Mouse (Mus musculus) MEL (cell line): ENCODE measurements around the gene Brip1.

Source experiments
- CTCF ChIP-seq, 3 experiments: IDR thresholded peaks in 2 of 3; conservative IDR thresholded peaks in 1 of 3; 2 replicates each; pipeline ENCODE4 v1.5.1; 2011 to 2012; ENCODE audit warnings: low read length in 3 of 3, low read depth in 2 of 3, mild to moderate bottlenecking in 2 of 3, improper control_type of control experiment in 1 of 3, inconsistent platforms in 1 of 3, mixed read lengths in 1 of 3, moderate library complexity in 1 of 3; ENCODE audit not compliant: control insufficient read depth in 1 of 3, insufficient read depth in 1 of 3, poor library complexity in 1 of 3, severe bottlenecking in 1 of 3
- ELF1 ChIP-seq: IDR thresholded peaks from 2 replicates; pipeline ENCODE4 v1.6.1; 2014; ENCODE audit warnings: low read depth, mild to moderate bottlenecking, inconsistent platforms, low read length, improper control_type of control experiment, moderate library complexity
- EP300 ChIP-seq, 2 experiments: IDR thresholded peaks; 2 replicates each; pipeline ENCODE4 v1.6.1; 2011; ENCODE audit warnings: improper control_type of control experiment in 2 of 2, low read length in 2 of 2, low read depth in 1 of 2, mild to moderate bottlenecking in 1 of 2
- GABPA ChIP-seq: IDR thresholded peaks from 2 replicates; pipeline ENCODE4 v1.6.1; 2012; ENCODE audit warnings: low read depth, mild to moderate bottlenecking, inconsistent platforms, low read length, improper control_type of control experiment, moderate library complexity
- MAZ ChIP-seq: IDR thresholded peaks from 2 replicates; pipeline ENCODE4 v1.6.1; 2012; ENCODE audit warnings: low read depth, mild to moderate bottlenecking, inconsistent platforms, low read length, improper control_type of control experiment
- POLR2A ChIP-seq, 2 experiments: IDR thresholded peaks; 2 replicates each; pipeline ENCODE4 v1.6.1; 2011 to 2012; ENCODE audit warnings: low read length in 2 of 2, mild to moderate bottlenecking in 2 of 2, control low read depth in 1 of 2, improper control_type of control experiment in 1 of 2, low read depth in 1 of 2, moderate library complexity in 1 of 2; ENCODE audit not compliant: control insufficient read depth in 1 of 2, insufficient read depth in 1 of 2, poor library complexity in 1 of 2
- POLR2AphosphoS2 ChIP-seq: IDR thresholded peaks from 2 replicates; pipeline ENCODE4 v1.6.1; 2011; ENCODE audit warnings: low read length, improper control_type of control experiment
- ZC3H11A ChIP-seq: IDR thresholded peaks from 2 replicates; pipeline ENCODE4 v1.6.1; 2012; ENCODE audit warnings: low read depth, mild to moderate bottlenecking, inconsistent platforms, low read length, improper control_type of control experiment
- ZMIZ1 ChIP-seq: IDR thresholded peaks from 2 replicates; pipeline ENCODE4 v1.6.1; 2012; ENCODE audit warnings: low read depth, mild to moderate bottlenecking, inconsistent platforms, low read length, improper control_type of control experiment, moderate library complexity

GRCm38 (mm10) chr11:86226646-86227180, 25.7 kb upstream of the Brip1 start:
- TF ChIP-seq MAZ (no peak), CTCF (IDR thresholded peaks at IDR 0.05 in 2 of 3, conservative IDR thresholded peaks at IDR 0.05 in 1 of 3; ENCODE audit: control insufficient read depth in 1 of 3, insufficient read depth in 1 of 3, low read depth in 2 of 3, low read length in 3 of 3, poor library complexity in 1 of 3, severe bottlenecking in 1 of 3) (no peak), POLR2A (IDR thresholded peaks at IDR 0.05; ENCODE audit: control insufficient read depth in 1 of 2, insufficient read depth in 1 of 2, low read depth in 1 of 2, low read length in 2 of 2, poor library complexity in 1 of 2) (no peak), ZC3H11A (no peak), POLR2AphosphoS2 (no peak), EP300 (IDR thresholded peaks at IDR 0.05; ENCODE audit: low read depth in 1 of 2, low read length in 2 of 2) (no peak), GABPA (no peak), ZMIZ1 (no peak), ELF1 (no peak)
